Mouse (Mus musculus) forebrain, embryonic 12.5 days (tissue): ENCODE results near the gene Rasd1. TPM values are rescaled to one million over a fixed set of nuclear protein-coding genes. Genes with fewer than 3 reads are reported as not detected.
"Not testable (repeated sequence)": the region's sequence is repeated elsewhere in the genome, so short reads cannot be mapped to it uniquely, and the experiment has no call there.

Experiments used
- ATAC-seq: fragments of 200-750 bp; cut with Nextera tagmentation; 2 replicates; pipeline ENCODE4 v1.8.0; 2017; ENCODE audit warnings: moderate TSS enrichment; ENCODE audit not compliant: low FRiP score
- H3K27ac ChIP-seq: fragments of 300-500 bp; sonication (generic); 2 replicates; pipeline ENCODE4 v1.5.1; 2016; ENCODE audit warnings: mild to moderate bottlenecking
- H3K27me3 ChIP-seq: fragments of 300-500 bp; sonication (generic); 2 replicates; pipeline ENCODE4 v1.6.1; 2016; ENCODE audit warnings: mild to moderate bottlenecking
- H3K36me3 ChIP-seq: fragments of 300-500 bp; sonication (generic); replicated peaks from 2 replicates; pipeline ENCODE4 v1.6.1; 2016; ENCODE audit warnings: mild to moderate bottlenecking
- H3K4me1 ChIP-seq: fragments of 300-500 bp; sonication (generic); 2 replicates; pipeline ENCODE4 v1.6.1; 2016
- H3K4me2 ChIP-seq: fragments of 300-500 bp; sonication (generic); 2 replicates; pipeline ENCODE4 v1.6.1; 2016; ENCODE audit warnings: mild to moderate bottlenecking, moderate library complexity
- H3K4me3 ChIP-seq: fragments of 300-500 bp; sonication (generic); replicated peaks from 2 replicates; pipeline ENCODE4 v1.5.1; 2016; ENCODE audit warnings: mild to moderate bottlenecking
- H3K9ac ChIP-seq: fragments of 300-500 bp; sonication (generic); 2 replicates; pipeline ENCODE4 v1.6.1; 2016; ENCODE audit warnings: mild to moderate bottlenecking
- H3K9me3 ChIP-seq: fragments of 300-500 bp; sonication (generic); 2 replicates; pipeline ENCODE4 v1.6.1; 2016
- WGBS: fragments of 180-500 bp; shearing (Covaris S2); methylation state at CpG from one replicate; pipeline ENCODE4 v1.1.7; 2016; 5-methylcytosine and 5-hydroxymethylcytosine counted together
- polyA plus RNA-seq: library from polyadenylated mRNA; unstranded; fragments of >200 nt; fragmentation: Nextera tagmentation; extraction: Ambion mirVana; gene quantifications from 2 replicates; pipeline ENCODE4 v1.2.1, GENCODE M21; 2016

The Rasd1 gene
- polyA plus RNA-seq, 1 experiment from 2014 or later, result 1.4 TPM

DNA sequence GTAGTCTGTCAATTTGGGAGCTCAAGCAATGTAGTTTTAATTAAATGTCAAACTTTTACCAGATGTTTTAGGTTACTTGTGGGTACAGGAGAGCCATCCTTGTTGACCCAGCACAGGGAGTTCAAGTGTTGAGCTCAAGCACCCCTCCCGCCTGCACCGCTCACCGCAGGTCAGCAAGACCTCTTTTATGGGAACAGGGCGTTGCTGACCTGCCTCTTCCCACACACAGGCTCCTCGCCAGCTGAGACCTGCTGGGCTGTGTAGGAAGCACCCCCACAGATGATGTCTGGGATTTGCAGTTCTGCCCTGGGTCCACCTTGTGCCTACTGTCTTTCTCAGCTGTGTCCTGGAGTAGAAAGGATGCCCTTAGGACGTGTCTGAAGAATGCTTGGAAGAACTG is 8.0 kb downstream of the Rasd1 start:
- H3K4me3 ChIP-seq, result no peak overlapping the region
- ATAC-seq, result no peak
- H3K36me3 ChIP-seq, result peaks cover 17% of the 10 kb centered on the region
- H3K4me2 ChIP-seq, result no peak overlapping the region
- H3K9me3 ChIP-seq, result no peaks in the 10 kb centered on the region
- no peaks in the 10 kb centered on the region for H3K4me1 ChIP-seq
- WGBS, result 84% methylated on average over 6 of the region's 6 CpGs
- H3K27me3 ChIP-seq, result peaks cover 3% of the 10 kb centered on the region; the same call in 1 of the 2 replicates
- no peak overlapping the region for H3K27ac ChIP-seq
- no peak overlapping the region for H3K9ac ChIP-seq

DNA sequence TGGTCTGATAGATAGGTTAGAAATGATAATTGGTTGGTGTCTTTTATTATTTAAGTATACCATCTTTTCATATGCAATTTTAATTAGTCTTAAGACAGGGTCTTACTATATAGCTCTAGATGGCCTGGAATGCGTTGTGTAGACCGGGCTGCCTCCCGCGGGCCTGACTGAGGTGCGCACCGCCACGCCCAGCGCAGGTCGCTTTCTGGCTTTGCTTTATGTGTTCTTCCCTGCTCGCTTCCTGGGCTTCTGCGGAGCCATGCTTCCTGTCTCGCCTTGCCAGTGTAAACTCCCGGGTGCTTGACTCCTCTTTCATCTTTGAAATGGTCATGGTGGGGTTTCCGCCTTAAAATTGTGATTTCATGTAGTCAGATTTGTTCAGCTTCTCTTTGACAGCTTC is 11.9 kb downstream of the Rasd1 start:
- WGBS, result 88% methylated on average over 14 of the region's 14 CpGs
- ATAC-seq, result no peak
- H3K4me3 ChIP-seq, result no peak overlapping the region
- H3K27me3 ChIP-seq, result no peaks in the 10 kb centered on the region
- H3K9ac ChIP-seq, result no peak overlapping the region
- H3K4me2 ChIP-seq, result no peak overlapping the region
- H3K27ac ChIP-seq, result no peak overlapping the region
- peaks cover 4% of the 10 kb centered on the region for H3K36me3 ChIP-seq
- no peaks in the 10 kb centered on the region for H3K9me3 ChIP-seq
- H3K4me1 ChIP-seq, result peaks cover 11% of the 10 kb centered on the region

DNA sequence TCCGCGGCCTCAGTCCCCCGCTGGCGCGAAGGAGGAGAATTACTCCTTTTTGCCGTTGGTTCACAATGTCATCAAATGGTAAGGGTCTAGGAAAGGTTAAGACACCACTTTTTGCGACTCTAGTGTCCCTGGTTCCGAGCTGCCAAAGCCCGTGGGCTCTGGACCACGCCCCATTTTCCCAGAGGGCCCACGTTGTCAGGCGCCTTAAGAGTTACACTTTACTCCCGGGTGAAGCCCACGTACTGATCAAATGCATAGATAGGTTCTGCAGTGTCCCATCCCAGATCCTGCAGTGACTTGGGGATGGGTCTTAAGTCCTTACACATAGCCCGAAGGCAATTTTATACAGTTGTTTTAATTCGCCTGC is 16.4 kb downstream of the Rasd1 start:
- Histone ChIP-seq H3K9me3 (no peaks in the 10 kb centered on the region), H3K27me3 (no peaks in the 10 kb centered on the region), H3K36me3 (no peaks in the 10 kb centered on the region; the same call in 1 of the 2 replicates), H3K9ac (peak overlapping the region; percentile 96), H3K27ac (peak overlapping the region; percentile 86), H3K4me3 (peak overlapping the region; percentile 98), H3K4me2 (peak overlapping the region; percentile 83), H3K4me1 (peaks cover 19% of the 10 kb centered on the region)
- peak; percentile 59 for ATAC-seq
- 2% methylated on average over 16 of the region's 16 CpGs for WGBS

DNA sequence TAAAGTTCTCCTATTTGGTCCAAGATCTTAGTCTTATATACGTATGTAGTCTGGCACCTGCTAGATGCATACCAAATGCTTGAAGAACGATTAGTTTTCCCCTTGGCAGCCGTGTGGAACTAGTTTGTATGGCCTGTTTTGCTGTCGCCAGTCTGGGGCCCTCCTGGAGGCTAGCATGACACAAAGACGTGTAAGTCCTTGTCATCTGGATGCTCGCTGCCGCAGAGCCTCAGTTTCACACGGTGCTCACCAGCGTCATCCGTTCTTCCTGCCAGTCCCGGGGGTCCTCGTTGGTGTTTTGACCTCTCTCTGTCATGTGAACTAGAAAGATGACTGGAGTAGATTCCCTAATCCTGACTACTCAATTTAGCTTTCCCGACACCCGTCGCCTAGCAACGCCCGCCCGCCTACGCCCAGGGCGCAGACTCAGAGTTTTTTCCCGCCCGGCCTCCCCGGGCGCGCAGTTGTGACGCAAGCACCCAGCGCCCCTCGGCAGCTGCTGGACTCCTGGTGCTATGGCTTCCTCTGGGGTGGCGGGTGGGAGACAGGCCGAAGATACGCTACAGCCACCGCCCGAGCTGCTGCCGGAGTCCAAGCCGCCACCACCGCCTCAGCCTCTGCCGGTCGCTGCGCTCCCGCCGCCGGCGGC is 16.9 kb downstream of the Rasd1 start, which contains the start of gene Med9:
Gene Med9 (plus strand): TSS at position 455 of the 649 bp plus-strand sequence.
- Histone ChIP-seq H3K9me3 (no peaks in the 10 kb centered on the region), H3K36me3 (no peaks in the 10 kb centered on the region; the same call in 1 of the 2 replicates), H3K4me2 (peak within 1 kb of the TSS; percentile 83), H3K27ac (peak within 1 kb of the TSS; percentile 86), H3K4me3 (peak within 1 kb of the TSS; percentile 98), H3K4me1 (peaks cover 19% of the 10 kb centered on the region), H3K9ac (peak within 1 kb of the TSS; percentile 96), H3K27me3 (no peaks in the 10 kb centered on the region)
- ATAC-seq, result peak; percentile 97
- under 1% methylated on average over 43 of the region's 43 CpGs for WGBS

- ATAC-seq, H3K9ac ChIP-seq, H3K4me2 ChIP-seq, H3K4me3 ChIP-seq, H3K9me3 ChIP-seq, H3K27me3 ChIP-seq, H3K27ac ChIP-seq, H3K36me3 ChIP-seq: not testable (repeated sequence)
- peaks cover 19% of the 10 kb centered on the region for H3K4me1 ChIP-seq
- 88% methylated on average over 9 of the region's 10 CpGs for WGBS
Measured at GRCm38 (mm10) chr11:59944855-59945254, 19.9 kb downstream of the Rasd1 start.

DNA sequence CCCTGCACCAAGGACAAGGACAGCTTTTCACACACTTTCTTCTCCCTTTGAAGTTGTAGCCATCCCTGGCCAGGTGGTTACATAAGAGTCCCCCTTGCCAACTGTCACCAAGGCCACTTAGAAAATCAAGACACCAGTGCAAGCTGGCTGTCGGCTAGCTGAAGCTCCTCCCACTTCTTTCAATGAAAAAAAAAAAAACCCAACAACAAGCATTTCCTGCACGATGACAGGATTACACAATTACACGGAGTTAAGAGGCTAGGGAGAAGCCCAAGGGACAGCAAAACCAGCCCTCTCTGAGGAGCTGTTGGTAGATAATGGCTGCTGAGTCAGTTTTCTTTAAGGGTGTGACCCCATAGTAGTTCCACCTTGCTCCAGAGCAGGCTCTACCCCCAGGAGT is 23.4 kb downstream of the Rasd1 start:
- WGBS, result 25% methylated on average over 3 of the region's 3 CpGs
- Histone ChIP-seq H3K4me1 (no peaks in the 10 kb centered on the region; the same call in 1 of the 2 replicates), H3K9me3 (no peaks in the 10 kb centered on the region), H3K27me3 (peaks cover 5% of the 10 kb centered on the region; the same call in 1 of the 2 replicates), H3K4me2 (no peak overlapping the region), H3K27ac (no peak overlapping the region), H3K36me3 (no peaks in the 10 kb centered on the region), H3K4me3 (no peak overlapping the region), H3K9ac (no peak overlapping the region)
- ATAC-seq, result no peak

DNA sequence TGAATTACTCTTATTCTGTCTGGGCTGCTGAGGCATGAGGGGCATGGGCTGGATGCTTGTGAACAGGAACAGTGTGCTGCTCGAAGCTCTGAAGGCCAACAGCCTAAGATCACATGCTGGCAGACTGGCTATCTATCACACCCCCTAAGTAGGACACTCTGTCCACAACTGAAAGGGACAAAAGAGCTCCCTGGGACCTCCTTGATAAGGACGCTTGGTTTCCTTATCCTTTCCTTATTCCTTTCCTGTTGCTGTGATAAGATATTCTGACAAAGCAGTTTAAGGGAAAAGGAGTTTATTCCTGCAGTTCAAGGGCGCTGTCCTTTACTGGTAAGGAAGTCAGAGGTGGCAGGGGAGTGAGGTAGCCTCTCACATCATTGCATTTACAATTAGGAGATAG is 24.1 kb downstream of the Rasd1 start:
- ATAC-seq, result no peak
- Histone ChIP-seq H3K4me2 (no peak overlapping the region), H3K9me3 (no peaks in the 10 kb centered on the region), H3K9ac (no peak overlapping the region), H3K36me3 (no peaks in the 10 kb centered on the region), H3K4me1 (no peaks in the 10 kb centered on the region; the same call in 1 of the 2 replicates), H3K4me3 (no peak overlapping the region), H3K27ac (no peak overlapping the region), H3K27me3 (peaks cover 5% of the 10 kb centered on the region; the same call in 1 of the 2 replicates)
- 71% methylated on average over 3 of the region's 3 CpGs for WGBS

- H3K27ac ChIP-seq, result no peak overlapping the region
- H3K9me3 ChIP-seq, result no peaks in the 10 kb centered on the region
- no peak overlapping the region for H3K4me2 ChIP-seq
- H3K4me3 ChIP-seq, result no peak overlapping the region
- H3K36me3 ChIP-seq, result no peaks in the 10 kb centered on the region
- ATAC-seq, result no peak
- peaks cover 5% of the 10 kb centered on the region; the same call in 1 of the 2 replicates for H3K27me3 ChIP-seq
- no peak overlapping the region for H3K9ac ChIP-seq
- WGBS, result 68% methylated on average over 1 of the region's 1 CpGs
- no peaks in the 10 kb centered on the region; the same call in 1 of the 2 replicates for H3K4me1 ChIP-seq
Measured at GRCm38 (mm10) chr11:59939821-59940220, 24.9 kb downstream of the Rasd1 start.

DNA sequence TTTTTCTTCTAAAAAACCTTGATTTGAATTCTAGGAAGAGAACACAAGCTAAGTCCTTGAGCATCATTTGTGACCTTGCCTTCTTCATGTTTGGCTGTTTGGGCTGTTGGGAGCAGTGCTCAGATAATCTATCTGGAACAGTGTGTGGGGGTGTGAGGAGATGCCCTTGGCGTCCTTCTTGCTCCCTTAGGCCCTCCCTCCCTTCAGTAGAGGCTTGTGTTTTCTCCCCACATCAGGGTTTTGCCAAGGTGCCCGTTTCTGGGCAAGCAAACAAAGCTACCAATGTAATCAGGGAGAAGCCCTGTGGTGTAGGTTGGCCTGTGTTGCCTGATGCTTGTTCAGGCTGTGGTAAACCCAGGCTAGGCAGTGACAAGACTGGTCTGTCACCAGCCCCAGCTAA is 27.1 kb downstream of the Rasd1 start:
- H3K36me3 ChIP-seq, result no peaks in the 10 kb centered on the region
- no peak overlapping the region for H3K27ac ChIP-seq
- H3K4me3 ChIP-seq, result no peak overlapping the region
- 35% methylated on average over 2 of the region's 2 CpGs for WGBS
- peaks cover 4% of the 10 kb centered on the region; the same call in 1 of the 2 replicates for H3K27me3 ChIP-seq
- no peak overlapping the region for H3K4me2 ChIP-seq
- no peaks in the 10 kb centered on the region; the same call in 1 of the 2 replicates for H3K4me1 ChIP-seq
- H3K9ac ChIP-seq, result no peak overlapping the region
- no peaks in the 10 kb centered on the region for H3K9me3 ChIP-seq
- no peak for ATAC-seq

GRCm38 (mm10) chr11:59937023-59937422 is 27.7 kb downstream of the Rasd1 start:
- no peak overlapping the region for H3K27ac ChIP-seq

GRCm38 (mm10) chr11:59933943-59934342 is 30.8 kb downstream of the Rasd1 start:
- Histone ChIP-seq H3K36me3 (no peaks in the 10 kb centered on the region), H3K27ac (no peak overlapping the region), H3K27me3 (peaks cover 6% of the 10 kb centered on the region; the same call in 1 of the 2 replicates), H3K4me1 (no peaks in the 10 kb centered on the region), H3K9me3 (no peaks in the 10 kb centered on the region), H3K4me3 (no peak overlapping the region), H3K4me2 (no peak overlapping the region), H3K9ac (no peak overlapping the region; the same call in 1 of the 2 replicates)
- WGBS, result 55% methylated on average over 12 of the region's 12 CpGs
- no peak for ATAC-seq

More at GRCm38 (mm10) chr11:59937023-59937422, 27.7 kb downstream of the Rasd1 start:
- no peak for ATAC-seq
- H3K4me3 ChIP-seq, result no peak overlapping the region
- no peaks in the 10 kb centered on the region for H3K36me3 ChIP-seq
- WGBS, result 75% methylated on average over 3 of the region's 3 CpGs
- no peak overlapping the region for H3K4me2 ChIP-seq
- H3K9me3 ChIP-seq, result no peaks in the 10 kb centered on the region
- no peaks in the 10 kb centered on the region for H3K27me3 ChIP-seq
- no peak overlapping the region for H3K9ac ChIP-seq
- no peaks in the 10 kb centered on the region; the same call in 1 of the 2 replicates for H3K4me1 ChIP-seq

DNA sequence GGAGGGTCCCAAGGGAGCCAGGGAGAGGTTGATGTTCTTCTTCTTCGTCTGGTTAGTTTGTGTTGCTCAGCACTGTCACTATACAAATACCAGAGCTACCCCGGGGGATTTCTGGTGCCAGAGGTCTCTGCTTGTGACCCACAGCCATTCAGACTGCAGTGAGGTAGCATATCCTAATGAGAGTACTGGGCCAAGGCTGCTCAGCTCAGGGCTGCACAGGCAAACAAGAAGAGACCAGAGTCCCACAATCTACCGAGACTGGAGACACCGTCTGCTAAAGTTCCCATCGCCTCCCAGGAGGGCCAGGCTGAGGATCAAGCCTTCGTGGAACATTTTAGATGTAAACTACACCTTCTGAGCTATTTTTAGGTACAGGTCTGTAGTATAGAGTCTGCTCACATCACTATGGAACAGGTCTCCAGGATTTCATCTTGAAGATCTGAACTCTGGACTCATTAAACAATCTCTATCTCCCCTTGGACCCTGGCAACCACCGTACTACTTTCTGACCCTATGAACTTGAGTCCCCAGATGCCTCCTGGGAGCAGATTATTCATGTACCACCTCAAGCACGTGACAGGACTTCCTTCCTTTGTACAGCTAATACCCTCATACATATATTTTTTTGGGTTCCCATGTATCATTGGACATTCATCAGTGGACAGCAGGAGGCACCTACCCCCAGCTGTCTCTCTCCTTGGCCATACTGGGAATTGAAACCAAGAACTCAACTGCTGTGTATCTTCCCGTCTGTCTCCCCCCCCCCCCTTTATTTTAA is 32.0 kb downstream of the Rasd1 start:
- Histone ChIP-seq H3K27me3 (peaks cover 6% of the 10 kb centered on the region; the same call in 1 of the 2 replicates), H3K4me3 (no peak overlapping the region), H3K9ac (no peak overlapping the region), H3K4me2 (no peak overlapping the region), H3K9me3 (no peaks in the 10 kb centered on the region), H3K36me3 (no peaks in the 10 kb centered on the region), H3K27ac (no peak overlapping the region), H3K4me1 (no peaks in the 10 kb centered on the region)
- ATAC-seq, result no peak
- 76% methylated on average over 9 of the region's 9 CpGs for WGBS
